In the genomic region with DNA sequence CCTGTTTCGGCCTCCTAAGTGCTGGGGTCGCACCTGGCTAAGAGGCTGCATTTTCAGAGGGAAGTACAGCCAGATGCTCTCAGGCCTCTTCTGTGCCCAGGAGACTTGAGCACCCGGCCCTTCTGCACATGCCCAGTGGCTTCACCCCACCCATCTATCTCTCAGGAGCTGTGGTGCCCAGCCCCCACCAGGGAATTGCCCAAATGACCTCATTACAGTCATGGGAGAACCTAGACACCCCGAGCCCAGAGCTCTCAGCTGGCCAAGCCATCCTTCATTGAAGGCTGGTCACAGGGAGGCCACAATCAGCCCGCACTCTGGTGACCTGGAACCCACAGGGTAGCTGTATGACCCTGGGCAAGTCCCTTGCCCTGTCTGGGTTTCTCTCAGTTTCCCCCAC, we compare ENCODE assay signal across 11 mouse cellular contexts. TPM values are rescaled to one million over a fixed set of nuclear protein-coding genes. Genes with fewer than 3 reads are reported as not detected.
DNase-seq lines count a peak whose midpoint lies in the region; ATAC-seq lines count a peak whose summit lies in the region.
"Had no signal": no experiment of that assay in that cellular context is flagged by ENCODE, and none has a peak within 500 bp of the region (broad histone marks: within the 10 kb centered on the region; RNA-seq: fewer than 3 reads in every experiment).

No protein-coding gene starts in this region.

- peak overlapping the region; percentile 74 for H3K4me3 ChIP-seq in kidney, embryonic 15.5 days (replicated peaks)

- peaks cover 93% of the 10 kb centered on the region for H3K4me1 ChIP-seq in kidney, embryonic 15.5 days

- H3K9me3 ChIP-seq in kidney, embryonic 15.5 days (replicated peaks): no peaks in the 10 kb centered on the region

- peak overlapping the region; percentile 93 for H3K4me2 ChIP-seq in kidney, embryonic 15.5 days

- H3K27me3 ChIP-seq in kidney, embryonic 15.5 days: peaks cover 14% of the 10 kb centered on the region

- H3K9ac ChIP-seq in kidney, embryonic 15.5 days: no peak overlapping the region; the same call in 1 of the 2 replicates

- H3K27ac ChIP-seq in kidney, embryonic 15.5 days: no peak overlapping the region

- H3K36me3 ChIP-seq in kidney, embryonic 15.5 days: peaks cover 5% of the 10 kb centered on the region; the same call in 1 of the 2 replicates

- 67% methylated on average over 5 of the region's 5 CpGs for WGBS in kidney, embryonic 15.5 days

- ATAC-seq in kidney, embryonic 15.5 days (replicated peaks; ENCODE audit: low FRiP score): no peak

- peak; percentile 63 to 74 for DNase-seq in adrenal gland, adult (ENCODE audit: inconsistent age in 2 of 2, low spot score in 1 of 2)
- DNase-seq in adrenal gland, postnatal 14 days: no peak
- no peak for DNase-seq in kidney, postnatal 14 days
- peak; percentile 56 for DNase-seq in thymus, postnatal 14 days
- no peak for DNase-seq in thymus, adult 18-20 months
- DNase-seq in frontal cortex, adult 2 months (ENCODE audit: extremely low spot score in 1 of 2, low spot score in 1 of 2): no peak
- no peak for DNase-seq in adipocyte (ENCODE audit: low spot score)
- DNase-seq: cerebellum, postnatal 14 days; gastrocnemius, postnatal 14 days; layer of hippocampus, postnatal 36 days had no signal

RNA-seq across cellular contexts. Expression of a gene that starts 5.8 kb away (rescaled TPM):
- 154 and 173 TPM in 2 replicates for total RNA-seq in adrenal gland, postnatal 14 days (2021)
- 47.3 and 52.7 TPM in 2 replicates for polyA plus RNA-seq in kidney, embryonic 15.5 days (2015; fragmentation: Nextera tagmentation; extraction: Ambion mirVana)
- polyA plus RNA-seq in frontal cortex, adult 2 months (2012; rRNA removed): 56.5 and 73.7 TPM in 2 replicates

RNA-seq across cellular contexts. Expression of a gene that starts 44.3 kb away (rescaled TPM):
- not detected in 2 replicates for total RNA-seq in adrenal gland, postnatal 14 days (2021)
- polyA plus RNA-seq in kidney, embryonic 15.5 days (2015; fragmentation: Nextera tagmentation; extraction: Ambion mirVana): not detected in 2 replicates
- not detected in 2 replicates for polyA plus RNA-seq in frontal cortex, adult 2 months (2012; rRNA removed)
- total RNA-seq: gastrocnemius, postnatal 14 days; layer of hippocampus, postnatal 36 days had no signal

RNA-seq across cellular contexts. Expression of a gene that starts 57.5 kb away (rescaled TPM):
- 0.56 and 0.74 TPM in 2 replicates for total RNA-seq in adrenal gland, postnatal 14 days (2021)
- polyA plus RNA-seq in kidney, embryonic 15.5 days (2015; fragmentation: Nextera tagmentation; extraction: Ambion mirVana): 0.10 and 0.14 TPM in 2 replicates
- 0.86 and 1.6 TPM in 2 replicates for polyA plus RNA-seq in frontal cortex, adult 2 months (2012; rRNA removed)

Comparison
In these comparisons a context has a peak if more than half of its experiments do, and no peak if none do; other contexts are left out.
1. DNase-seq: peak in adrenal gland, adult (2 of 2) and thymus, postnatal 14 days (single experiment); none in adrenal gland, postnatal 14 days (single experiment), kidney, postnatal 14 days (single experiment), thymus, adult 18-20 months (0 of 2), frontal cortex, adult 2 months (0 of 2) and adipocyte (single experiment).